ENCODE assay signal across 16 mouse cellular contexts in genomic region chr1:174564561-174564960, GRCm38 (mm10).
"Had no signal": no experiment of that assay in that cellular context is flagged by ENCODE, and none has a peak within 500 bp of the region (broad histone marks: within the 10 kb centered on the region; RNA-seq: fewer than 3 reads in every experiment).

No protein-coding gene starts in this region.

- DNase-seq: heart, postnatal 10 days; heart, postnatal 14 days; heart, postnatal 36 days; heart, postnatal 4 days; kidney, adult 11 months; kidney, adult 18-20 months; kidney, adult 2 months; kidney, adult 8-10 months; kidney, adult 9 months; kidney, postnatal 10 days; kidney, postnatal 14 days; kidney, postnatal 25 days; kidney, postnatal 36 days; kidney, postnatal 4 days; layer of hippocampus, adult 9-11 months; layer of hippocampus, postnatal 36 days had no signal
